Mouse (Mus musculus) adipose tissue, adult 10 weeks (tissue): ENCODE measurements around the gene Olfr1043. TPM values are rescaled to one million over a fixed set of nuclear protein-coding genes. Genes with fewer than 3 reads are reported as not detected.

Source experiments
- polyA plus RNA-seq: library from polyadenylated mRNA; stranded (reverse); fragments of 350-450 nt; fragmentation: Illumina TruSeq; extraction: RNeasy Lipid Tissue Mini Kit (QIAGEN cat#74804); gene quantifications from one replicate; pipeline ENCODE4 v1.2.3, GENCODE M21; 2014; ENCODE audit warnings: low read depth, low replicate concordance

Gene Olfr1043
- polyA plus RNA-seq, result not detected

GRCm38 (mm10) chr2:86167422-86167821 is at the start of gene Olfr1043:
Olfr1043 (minus strand) TSS chr2:86167522.

GRCm38 (mm10) chr2:86202909-86203308 is 35.6 kb upstream of the Olfr1043 start, which contains the start of gene Olfr1045:
Olfr1045 (minus strand) TSS chr2:86203009.

GRCm38 (mm10) chr2:86185583-86185982 is 18.3 kb upstream of the Olfr1043 start, which contains the start of gene Olfr52:
Olfr52 (minus strand) TSS chr2:86185683.

GRCm38 (mm10) chr2:86177720-86178119 is 10.4 kb upstream of the Olfr1043 start, which contains the start of gene Olfr1044:
Olfr1044 (minus strand) TSS chr2:86177820.

GRCm38 (mm10) chr2:86161738-86162137 is 5.6 kb downstream of the Olfr1043 start, which contains the start of gene Olfr1042:
Olfr1042 (minus strand) TSS chr2:86161838.

GRCm38 (mm10) chr2:86146632-86147031 is 20.7 kb downstream of the Olfr1043 start, which contains the start of gene Olfr1040:
Olfr1040 (minus strand) TSS chr2:86146732.

GRCm38 (mm10) chr2:86135828-86136227 is 31.5 kb downstream of the Olfr1043 start, which contains the start of gene Olfr1039:
Olfr1039 (minus strand) TSS chr2:86135928.

Other genes with a start within 250 kb of the Olfr1043 start
- not detected for gene Olfr1026, start 246.0 kb downstream of the Olfr1043 start, polyA plus RNA-seq
- not detected for gene Olfr1028, start 217.1 kb downstream of the Olfr1043 start, polyA plus RNA-seq
- gene Olfr1029, start 193.6 kb downstream of the Olfr1043 start, polyA plus RNA-seq, result not detected
- not detected for gene Olfr1030, start 188.2 kb downstream of the Olfr1043 start, polyA plus RNA-seq
- not detected for gene Olfr1031, start 177.2 kb downstream of the Olfr1043 start, polyA plus RNA-seq
- gene Olfr1032, start 162.0 kb downstream of the Olfr1043 start, polyA plus RNA-seq, result not detected
- 8.5 TPM for gene Olfr1033, start 146.9 kb downstream of the Olfr1043 start, polyA plus RNA-seq
- gene Olfr1034, start 121.7 kb downstream of the Olfr1043 start, polyA plus RNA-seq, result 0.53 TPM
- gene Olfr1036, start 93.5 kb downstream of the Olfr1043 start, polyA plus RNA-seq, result not detected
- gene Olfr1037, start 80.1 kb downstream of the Olfr1043 start, polyA plus RNA-seq, result not detected
- gene Olfr1039, start 31.6 kb downstream of the Olfr1043 start, polyA plus RNA-seq, result not detected
- gene Olfr1040, start 20.8 kb downstream of the Olfr1043 start, polyA plus RNA-seq, result not detected
- not detected for gene Olfr1042, start 5.7 kb downstream of the Olfr1043 start, polyA plus RNA-seq
- gene Olfr1044, start 10.3 kb upstream of the Olfr1043 start, polyA plus RNA-seq, result not detected
- not detected for gene Olfr52, start 18.2 kb upstream of the Olfr1043 start, polyA plus RNA-seq
- gene Olfr1045, start 35.5 kb upstream of the Olfr1043 start, polyA plus RNA-seq, result not detected
- gene Olfr1046, start 51.8 kb upstream of the Olfr1043 start, polyA plus RNA-seq, result not detected
- not detected for gene Olfr1047, start 63.9 kb upstream of the Olfr1043 start, polyA plus RNA-seq
- gene Olfr1048, start 72.8 kb upstream of the Olfr1043 start, polyA plus RNA-seq, result not detected
- not detected for gene Olfr1049, start 90.8 kb upstream of the Olfr1043 start, polyA plus RNA-seq
- gene Olfr1051, start 111.6 kb upstream of the Olfr1043 start, polyA plus RNA-seq, result not detected
- not detected for gene Olfr1052, start 124.9 kb upstream of the Olfr1043 start, polyA plus RNA-seq
- gene Olfr1053, start 147.8 kb upstream of the Olfr1043 start, polyA plus RNA-seq, result not detected
- gene Olfr1054, start 167.9 kb upstream of the Olfr1043 start, polyA plus RNA-seq, result not detected
- not detected for gene Olfr1055, start 182.8 kb upstream of the Olfr1043 start, polyA plus RNA-seq
- gene Olfr1056, start 194.9 kb upstream of the Olfr1043 start, polyA plus RNA-seq, result not detected
- not detected for gene Olfr1057, start 210.9 kb upstream of the Olfr1043 start, polyA plus RNA-seq
- gene Olfr1058, start 221.0 kb upstream of the Olfr1043 start, polyA plus RNA-seq, result not detected
- not detected for gene Olfr1061, start 246.5 kb upstream of the Olfr1043 start, polyA plus RNA-seq